Comparison of ENCODE assay signal across 7 mouse cellular contexts in the genomic region with DNA sequence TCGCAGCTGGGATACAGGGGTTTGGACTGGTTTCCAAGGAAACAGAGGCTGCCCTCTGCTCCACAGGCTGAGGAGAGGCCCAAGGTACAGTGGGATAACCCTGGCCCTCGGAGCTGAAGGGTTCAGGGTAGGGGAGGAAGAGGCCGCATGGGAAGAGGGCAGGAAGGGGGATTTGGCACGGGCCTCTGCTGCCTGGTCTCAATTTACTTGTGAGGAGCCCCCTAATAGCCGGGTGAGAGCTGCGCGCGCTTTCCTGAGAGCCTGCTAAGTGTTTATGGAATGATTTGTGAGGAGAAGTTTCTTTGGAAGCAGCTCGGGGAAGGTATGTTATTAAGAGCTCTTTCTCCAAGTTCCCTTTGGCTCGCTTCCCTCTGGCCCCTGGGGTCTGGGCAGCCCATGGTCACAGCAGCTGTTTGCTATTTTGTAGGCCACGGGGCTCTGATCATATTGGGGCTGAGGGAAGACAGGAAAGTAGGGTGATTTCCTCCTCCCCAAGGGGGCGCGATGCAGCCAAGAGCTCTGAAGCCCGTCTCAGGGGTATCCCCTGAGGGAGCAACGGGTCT. TPM values are rescaled to one million over a fixed set of nuclear protein-coding genes. Genes with fewer than 3 reads are reported as not detected.
A peak's percentile ranks its signal among the peaks of the same experiment; 100 is the strongest.
DNase-seq lines count a peak whose midpoint lies in the region; ATAC-seq and TF ChIP-seq lines count a peak whose summit lies in the region.

No protein-coding gene starts in this region.

- peaks cover 24% of the 10 kb centered on the region for H3K4me1 ChIP-seq in lung, embryonic 16.5 days (replicated peaks; ENCODE audit: control insufficient read depth, insufficient read depth, low read length)
- peaks cover 8% of the 10 kb centered on the region for H3K4me1 ChIP-seq in lung, adult 2 months (ENCODE audit: control insufficient read depth, insufficient read depth, low read length)
- H3K4me1 ChIP-seq in intestine, embryonic 16.5 days (ENCODE audit: control insufficient read depth, insufficient read depth, low read length), result peaks cover 24% of the 10 kb centered on the region
- H3K4me1 ChIP-seq in stomach, embryonic 16.5 days (ENCODE audit: control insufficient read depth, insufficient read depth, low read length), result peaks cover 26% of the 10 kb centered on the region

- H3K36me3 ChIP-seq in lung, embryonic 16.5 days (ENCODE audit: control insufficient read depth, insufficient read depth, low read length), result no peaks in the 10 kb centered on the region
- H3K36me3 ChIP-seq in intestine, embryonic 16.5 days (ENCODE audit: control insufficient read depth, insufficient read depth, low read length), result no peaks in the 10 kb centered on the region
- no peaks in the 10 kb centered on the region for H3K36me3 ChIP-seq in stomach, embryonic 16.5 days (ENCODE audit: control insufficient read depth, insufficient read depth, low read length)

- peak overlapping the region; percentile 90 for H3K27ac ChIP-seq in lung, embryonic 16.5 days (ENCODE audit: low read length)
- peak overlapping the region; percentile 85 for H3K27ac ChIP-seq in intestine, embryonic 16.5 days (ENCODE audit: low read length)
- H3K27ac ChIP-seq in stomach, embryonic 16.5 days (ENCODE audit: low read length), result peak overlapping the region; percentile 88

- TF ChIP-seq POLR2A in lung, adult 2 months (IDR thresholded peaks at IDR 0.05; ENCODE audit: borderline replicate concordance, extremely low read depth, low read depth, low read length), result no peak

- WGBS in lung, embryonic 16.5 days, result 16% methylated on average over 15 of the region's 15 CpGs
- WGBS in lung, adult 2 months, result 35% methylated on average over 15 of the region's 15 CpGs
- WGBS in intestine, embryonic 16.5 days, result 39% methylated on average over 15 of the region's 15 CpGs
- 27% methylated on average over 15 of the region's 15 CpGs for WGBS in stomach, embryonic 16.5 days

- H3K9me3 ChIP-seq in lung, embryonic 16.5 days (ENCODE audit: control insufficient read depth, low read length), result no peaks in the 10 kb centered on the region
- no peaks in the 10 kb centered on the region for H3K9me3 ChIP-seq in intestine, embryonic 16.5 days (ENCODE audit: control insufficient read depth, low read length)
- no peaks in the 10 kb centered on the region for H3K9me3 ChIP-seq in stomach, embryonic 16.5 days (replicated peaks; ENCODE audit: control insufficient read depth, low read length)

- peak; percentile 64 for ATAC-seq in lung, embryonic 16.5 days (ENCODE audit: low read depth)
- peak; percentile 56 for ATAC-seq in intestine, embryonic 16.5 days
- ATAC-seq in stomach, embryonic 16.5 days (ENCODE audit: insufficient read depth, low FRiP score), result peak; percentile 54

- H3K4me2 ChIP-seq in lung, embryonic 16.5 days (ENCODE audit: low read depth, low read length), result 0 out of 2 replicates have a peak overlapping the region, but pooled peaks have one; percentile 15
- peak overlapping the region; percentile 22 for H3K4me2 ChIP-seq in intestine, embryonic 16.5 days (ENCODE audit: low read depth, low read length)
- H3K4me2 ChIP-seq in stomach, embryonic 16.5 days (ENCODE audit: low read depth, low read length), result peak overlapping the region; percentile 24; the same call in 1 of the 2 replicates

- no peaks in the 10 kb centered on the region for H3K27me3 ChIP-seq in lung, embryonic 16.5 days (ENCODE audit: control insufficient read depth, insufficient read depth, low read depth, low read length)
- no peaks in the 10 kb centered on the region for H3K27me3 ChIP-seq in intestine, embryonic 16.5 days (replicated peaks; ENCODE audit: control insufficient read depth, insufficient read depth, low read length)
- no peaks in the 10 kb centered on the region for H3K27me3 ChIP-seq in stomach, embryonic 16.5 days (ENCODE audit: control insufficient read depth, insufficient read depth, low read length)

- no peak for DNase-seq in lung, adult 2 months
- DNase-seq in gastrocnemius, postnatal 36 days, result peak; percentile 30 to 35
- DNase-seq in left cerebral cortex, adult 18-20 months (ENCODE audit: low spot score in 2 of 2), result no peak
- no peak for DNase-seq in ovary, postnatal 36 days (ENCODE audit: low spot score)

- TF ChIP-seq CTCF in lung, adult 2 months (IDR thresholded peaks at IDR 0.05; ENCODE audit: insufficient read depth, low read length), result no peak

- peak overlapping the region; percentile 40; the same call in 1 of the 2 replicates for H3K9ac ChIP-seq in lung, embryonic 16.5 days (ENCODE audit: low read length)
- H3K9ac ChIP-seq in intestine, embryonic 16.5 days (ENCODE audit: low read depth, low read length), result peak overlapping the region; percentile 43
- H3K9ac ChIP-seq in stomach, embryonic 16.5 days (ENCODE audit: low read length), result peak overlapping the region; percentile 36

- intact Hi-C loops in gastrocnemius, postnatal 36 days (cut with DNase I), result no loop called here

- no peak overlapping the region for H3K4me3 ChIP-seq in lung, embryonic 16.5 days (ENCODE audit: low read length)
- H3K4me3 ChIP-seq in lung, adult 2 months (replicated peaks; ENCODE audit: extremely low read depth, low read depth, low read length), result no peak overlapping the region
- H3K4me3 ChIP-seq in intestine, embryonic 16.5 days (ENCODE audit: low read length), result no peak overlapping the region
- H3K4me3 ChIP-seq in stomach, embryonic 16.5 days (replicated peaks; ENCODE audit: low read length), result no peak overlapping the region

RNA-seq across cellular contexts. Expression of gene Wnt11, which starts 50.5 kb away (rescaled TPM):
- 12.3 TPM in 2 replicates for polyA plus RNA-seq in lung, embryonic 16.5 days (2015; fragmentation: Nextera tagmentation; extraction: Ambion mirVana)
- polyA plus RNA-seq in lung, adult 2 months (2012; rRNA removed), result 35.1 and 47.3 TPM in 2 replicates
- total RNA-seq in gastrocnemius, postnatal 36 days (2021), result 1 to 10 TPM; 5.4 to 8.2 TPM
- 1.8 and 2.0 TPM in 2 replicates for polyA plus RNA-seq in intestine, embryonic 16.5 days (2015; fragmentation: Nextera tagmentation; extraction: Ambion mirVana)
- polyA plus RNA-seq in stomach, embryonic 16.5 days (2015; fragmentation: Nextera tagmentation; extraction: Ambion mirVana), result 4.7 and 5.8 TPM in 2 replicates
- under 1 TPM; 0.56 to 0.93 TPM for total RNA-seq in left cerebral cortex, adult 18-20 months (2021)

Comparison
In these comparisons a context has a peak if more than half of its experiments do, and no peak if none do; other contexts are left out.
1. DNase-seq: peak in gastrocnemius, postnatal 36 days (2 of 2); none in lung, adult 2 months (single experiment), left cerebral cortex, adult 18-20 months (0 of 2) and ovary, postnatal 36 days (single experiment).
2. Peak in every context shown above with its lines, with median percentiles within 50 percentile points of each other: ATAC-seq, H3K27ac ChIP-seq, H3K4me2 ChIP-seq and H3K9ac ChIP-seq.